Mouse (Mus musculus) MEL (cell line): ENCODE measurements around the gene Ttc24. TPM values are rescaled to one million over a fixed set of nuclear protein-coding genes. Genes with fewer than 3 reads are reported as not detected.

Experiments used
- DNase-seq: peaks from one replicate; pipeline ENCODE4 v3.0.0; 2011; ENCODE audit warnings: low read depth, low spot score
- H3K27ac ChIP-seq: 2 replicates; pipeline ENCODE4 v1.5.1; 2012; ENCODE audit warnings: low read depth, mild to moderate bottlenecking, control low read depth, low read length, moderate library complexity; ENCODE audit not compliant: control insufficient read depth
- H3K27me3 ChIP-seq, 2 experiments: fragments of 150-350 bp in 1 of 2; sonication (generic) in 1 of 2; 2 replicates each; pipeline ENCODE4 v1.6.1; 2012; ENCODE audit warnings: low read length in 2 of 2, mild to moderate bottlenecking in 2 of 2, improper control_type of control experiment in 1 of 2, moderate library complexity in 1 of 2; ENCODE audit not compliant: insufficient read depth in 2 of 2, control insufficient read depth in 1 of 2
- H3K36me3 ChIP-seq, 2 experiments: 2 replicates each; pipeline ENCODE4 v1.6.1; 2012 to 2014; ENCODE audit warnings: low read length in 2 of 2, improper control_type of control experiment in 1 of 2, inconsistent platforms in 1 of 2, mild to moderate bottlenecking in 1 of 2; ENCODE audit not compliant: insufficient read depth in 2 of 2, control insufficient read depth in 1 of 2
- H3K4me1 ChIP-seq, 2 experiments: fragments of 150-350 bp in 1 of 2; sonication (generic) in 1 of 2; 2 replicates each; pipeline ENCODE4 v1.6.1; 2012; ENCODE audit warnings: low read length in 2 of 2, improper control_type of control experiment in 1 of 2, mild to moderate bottlenecking in 1 of 2; ENCODE audit not compliant: insufficient read depth in 2 of 2, control insufficient read depth in 1 of 2
- H3K4me3 ChIP-seq, 2 experiments: fragments of 150-350 bp in 1 of 2; sonication (generic) in 1 of 2; 2 replicates each; pipeline ENCODE4 v1.5.1; 2012; ENCODE audit warnings: low read depth in 2 of 2, low read length in 2 of 2, mild to moderate bottlenecking in 2 of 2, moderate library complexity in 2 of 2, control low read depth in 1 of 2, improper control_type of control experiment in 1 of 2; ENCODE audit not compliant: control insufficient read depth in 1 of 2, insufficient read depth in 1 of 2
- H3K79me2 ChIP-seq: 2 replicates; pipeline ENCODE4 v1.6.1; 2012; ENCODE audit warnings: mild to moderate bottlenecking, low read length, moderate library complexity; ENCODE audit not compliant: control insufficient read depth, poor library complexity, insufficient read depth
- H3K9ac ChIP-seq: 2 replicates; pipeline ENCODE4 v1.6.1; 2012; ENCODE audit warnings: low read depth, mild to moderate bottlenecking, control low read depth, low read length, moderate library complexity; ENCODE audit not compliant: control insufficient read depth, poor library complexity, severe bottlenecking
- H3K9me3 ChIP-seq: fragments of 150-350 bp; sonication (generic); replicated peaks from 2 replicates; pipeline ENCODE4 v1.6.1; 2012; ENCODE audit warnings: mild to moderate bottlenecking, low read length, improper control_type of control experiment, moderate library complexity; ENCODE audit not compliant: insufficient read depth
- BHLHE40 ChIP-seq: IDR thresholded peaks from 2 replicates; pipeline ENCODE4 v1.6.1; 2012; ENCODE audit warnings: low read depth, mild to moderate bottlenecking, inconsistent platforms, low read length, improper control_type of control experiment, borderline replicate concordance
- CTCF ChIP-seq, 3 experiments: IDR thresholded peaks in 2 of 3; conservative IDR thresholded peaks in 1 of 3; 2 replicates each; pipeline ENCODE4 v1.5.1; 2011 to 2012; ENCODE audit warnings: low read length in 3 of 3, low read depth in 2 of 3, mild to moderate bottlenecking in 2 of 3, improper control_type of control experiment in 1 of 3, inconsistent platforms in 1 of 3, mixed read lengths in 1 of 3, moderate library complexity in 1 of 3; ENCODE audit not compliant: control insufficient read depth in 1 of 3, insufficient read depth in 1 of 3, poor library complexity in 1 of 3, severe bottlenecking in 1 of 3
- E2F4 ChIP-seq: IDR thresholded peaks from 2 replicates; pipeline ENCODE4 v1.6.1; 2011; ENCODE audit warnings: low read depth, low read length, improper control_type of control experiment, borderline replicate concordance
- EP300 ChIP-seq, 2 experiments: IDR thresholded peaks; 2 replicates each; pipeline ENCODE4 v1.6.1; 2011; ENCODE audit warnings: improper control_type of control experiment in 2 of 2, low read length in 2 of 2, low read depth in 1 of 2, mild to moderate bottlenecking in 1 of 2
- ETS1 ChIP-seq: IDR thresholded peaks from 2 replicates; pipeline ENCODE4 v1.6.1; 2012; ENCODE audit warnings: low read depth, mild to moderate bottlenecking, inconsistent platforms, low read length, improper control_type of control experiment, moderate library complexity
- GABPA ChIP-seq: IDR thresholded peaks from 2 replicates; pipeline ENCODE4 v1.6.1; 2012; ENCODE audit warnings: low read depth, mild to moderate bottlenecking, inconsistent platforms, low read length, improper control_type of control experiment, moderate library complexity
- MAX ChIP-seq: IDR thresholded peaks from 2 replicates; pipeline ENCODE4 v1.6.1; 2011; ENCODE audit warnings: low read length, improper control_type of control experiment
- MEF2A ChIP-seq: IDR thresholded peaks from 2 replicates; pipeline ENCODE4 v1.6.1; 2014; ENCODE audit warnings: low read depth, mild to moderate bottlenecking, inconsistent platforms, low read length, improper control_type of control experiment; ENCODE audit not compliant: poor library complexity, insufficient replicate concordance, severe bottlenecking; ENCODE audit errors: extremely low read depth
- NELFE ChIP-seq: IDR thresholded peaks from 2 replicates; pipeline ENCODE4 v1.6.1; 2011; ENCODE audit warnings: low read depth, low read length, improper control_type of control experiment
- NRF1 ChIP-seq: IDR thresholded peaks from 2 replicates; pipeline ENCODE4 v1.6.1; 2014; ENCODE audit warnings: low read depth, mild to moderate bottlenecking, inconsistent platforms, low read length, improper control_type of control experiment, moderate library complexity; ENCODE audit not compliant: poor library complexity, insufficient read depth, severe bottlenecking
- POLR2AphosphoS2 ChIP-seq: IDR thresholded peaks from 2 replicates; pipeline ENCODE4 v1.6.1; 2011; ENCODE audit warnings: low read length, improper control_type of control experiment
- RAD21 ChIP-seq: IDR thresholded peaks from 2 replicates; pipeline ENCODE4 v1.6.1; 2011; ENCODE audit warnings: mild to moderate bottlenecking, low read depth, low read length, improper control_type of control experiment
- RCOR1 ChIP-seq: IDR thresholded peaks from 2 replicates; pipeline ENCODE4 v1.6.1; 2012; ENCODE audit warnings: low read depth, mild to moderate bottlenecking, inconsistent platforms, low read length, improper control_type of control experiment
- SIN3A ChIP-seq: IDR thresholded peaks from 2 replicates; pipeline ENCODE4 v1.6.1; 2012; ENCODE audit warnings: low read length, improper control_type of control experiment, inconsistent platforms
- SMC3 ChIP-seq: IDR thresholded peaks from 2 replicates; pipeline ENCODE4 v1.6.1; 2011; ENCODE audit warnings: low read depth, low read length, improper control_type of control experiment
- TAL1 ChIP-seq: IDR thresholded peaks from 2 replicates; pipeline ENCODE4 v1.6.1; 2012; ENCODE audit warnings: mild to moderate bottlenecking, inconsistent platforms, low read length, moderate library complexity, mixed read lengths
- TBP ChIP-seq: IDR thresholded peaks from 2 replicates; pipeline ENCODE4 v1.8.0; 2011; ENCODE audit warnings: low read depth, low read length, improper control_type of control experiment
- UBTF ChIP-seq: IDR thresholded peaks from 2 replicates; pipeline ENCODE4 v1.6.1; 2012; ENCODE audit warnings: low read depth, mild to moderate bottlenecking, inconsistent platforms, low read length, improper control_type of control experiment, moderate library complexity, borderline replicate concordance; ENCODE audit not compliant: insufficient read depth
- ZMIZ1 ChIP-seq: IDR thresholded peaks from 2 replicates; pipeline ENCODE4 v1.6.1; 2012; ENCODE audit warnings: low read depth, mild to moderate bottlenecking, inconsistent platforms, low read length, improper control_type of control experiment, moderate library complexity
- ZNF384 ChIP-seq: IDR thresholded peaks from 2 replicates; pipeline ENCODE4 v1.6.1; 2012; ENCODE audit warnings: low read depth, mild to moderate bottlenecking, inconsistent platforms, low read length, improper control_type of control experiment
- polyA plus RNA-seq, 2 experiments: library from polyadenylated mRNA; stranded (reverse) in 1 of 2; unstranded in 1 of 2; fragments of >175 nt in 1 of 2; fragments of >200 nt in 1 of 2; gene quantifications; 2 replicates each; pipeline versions ENCODE4 v1.2.1 to v1.2.4; 2012; ENCODE audit warnings: low replicate concordance in 2 of 2, low read depth in 1 of 2; ENCODE audit not compliant: insufficient read length in 2 of 2, insufficient read depth in 1 of 2, missing spikeins in 1 of 2
- total RNA-seq: library from RNA; depleted of rRNA; stranded (reverse); fragments of 300-350 nt; gene quantifications from 2 replicates; pipeline ENCODE4 v1.2.3, GENCODE M21; 2012

Gene Ttc24
- total and polyA plus RNA-seq, 3 experiments, result not detected

- TF ChIP-seq E2F4, result no peak
- TF ChIP-seq SIN3A, result no peak
- TF ChIP-seq TBP, result no peak
- TF ChIP-seq RCOR1, result no peak
- no peak for TF ChIP-seq POLR2AphosphoS2
- TF ChIP-seq CTCF (IDR thresholded peaks at IDR 0.05 in 2 of 3, conservative IDR thresholded peaks at IDR 0.05 in 1 of 3; ENCODE audit: control insufficient read depth in 1 of 3, insufficient read depth in 1 of 3, low read depth in 2 of 3, low read length in 3 of 3, poor library complexity in 1 of 3, severe bottlenecking in 1 of 3), result no peak
- no peak for TF ChIP-seq EP300 (IDR thresholded peaks at IDR 0.05; ENCODE audit: low read depth in 1 of 2, low read length in 2 of 2)
- TF ChIP-seq TAL1, result no peak
- TF ChIP-seq NELFE, result no peak
- no peak for TF ChIP-seq ZNF384
- peaks cover 0 to 2% of the 10 kb centered on the region in 2 experiments; a peak in 2 of 4 replicates for H3K36me3 ChIP-seq
- H3K9ac ChIP-seq, result no peak overlapping the region
- H3K4me1 ChIP-seq, result no peaks in the 10 kb centered on the region
- no peak overlapping the region for H3K27ac ChIP-seq
- H3K79me2 ChIP-seq, result no peaks in the 10 kb centered on the region
- no peak overlapping the region for H3K4me3 ChIP-seq
- DNase-seq, result no peak
- H3K27me3 ChIP-seq, result no peaks in the 10 kb centered on the region
- no peaks in the 10 kb centered on the region for H3K9me3 ChIP-seq
Measured at GRCm38 (mm10) chr3:88094126-88094525, 16.0 kb upstream of the Ttc24 start.

DNA sequence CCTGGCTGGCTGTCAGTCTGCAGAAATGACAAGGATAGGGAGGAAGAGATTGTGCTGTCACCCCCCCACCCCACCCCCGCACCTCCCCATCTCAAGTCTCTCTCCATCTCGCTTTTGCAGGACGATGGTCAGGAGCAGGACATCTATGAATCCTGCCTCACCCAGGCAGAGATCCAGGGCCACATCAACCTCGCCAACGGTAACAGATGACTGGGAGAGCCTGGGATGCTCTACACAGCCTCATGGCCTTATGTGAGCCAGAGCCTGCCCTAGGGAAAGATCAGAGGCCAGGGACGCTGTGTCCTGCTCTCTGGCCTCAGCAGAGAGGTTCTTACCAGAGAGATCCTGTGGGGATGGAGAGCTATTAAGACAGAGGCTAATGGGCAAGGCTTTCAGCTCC lies 12.5 kb upstream of the Ttc24 start:
- no peak overlapping the region for H3K9ac ChIP-seq
- no peaks in the 10 kb centered on the region for H3K79me2 ChIP-seq
- TF ChIP-seq ZMIZ1 (no peak), MEF2A (no peak), E2F4 (no peak), EP300 (IDR thresholded peaks at IDR 0.05; ENCODE audit: low read depth in 1 of 2, low read length in 2 of 2) (no peak), MAX (no peak), GABPA (no peak), TBP (no peak), TAL1 (no peak), RAD21 (no peak), ETS1 (no peak), BHLHE40 (no peak), UBTF (no peak), NELFE (no peak), NRF1 (no peak), SMC3 (no peak)
- no peak for DNase-seq
- H3K36me3 ChIP-seq, result peaks cover 0 to 2% of the 10 kb centered on the region in 2 experiments; a peak in 2 of 4 replicates
- no peak overlapping the region for H3K27ac ChIP-seq
- H3K4me1 ChIP-seq, result no peaks in the 10 kb centered on the region
- no peaks in the 10 kb centered on the region for H3K27me3 ChIP-seq
- no peak overlapping the region for H3K4me3 ChIP-seq
- no peaks in the 10 kb centered on the region for H3K9me3 ChIP-seq
